Mouse (Mus musculus) olfactory bulb, adult 2 months (tissue): ENCODE data around the gene AI467606.

Experiments
- CTCF ChIP-seq: fragments of 200-500 bp; IDR thresholded peaks from 2 replicates; pipeline ENCODE4 v1.5.1; 2012; ENCODE audit warnings: low read depth, mild to moderate bottlenecking, low read length, moderate library complexity; ENCODE audit not compliant: insufficient read depth
- POLR2A ChIP-seq: fragments of 200-500 bp; IDR thresholded peaks from 2 replicates; pipeline ENCODE4 v1.6.1; 2012; ENCODE audit warnings: mild to moderate bottlenecking, low read depth, low read length, moderate library complexity; ENCODE audit not compliant: insufficient read depth

DNA sequence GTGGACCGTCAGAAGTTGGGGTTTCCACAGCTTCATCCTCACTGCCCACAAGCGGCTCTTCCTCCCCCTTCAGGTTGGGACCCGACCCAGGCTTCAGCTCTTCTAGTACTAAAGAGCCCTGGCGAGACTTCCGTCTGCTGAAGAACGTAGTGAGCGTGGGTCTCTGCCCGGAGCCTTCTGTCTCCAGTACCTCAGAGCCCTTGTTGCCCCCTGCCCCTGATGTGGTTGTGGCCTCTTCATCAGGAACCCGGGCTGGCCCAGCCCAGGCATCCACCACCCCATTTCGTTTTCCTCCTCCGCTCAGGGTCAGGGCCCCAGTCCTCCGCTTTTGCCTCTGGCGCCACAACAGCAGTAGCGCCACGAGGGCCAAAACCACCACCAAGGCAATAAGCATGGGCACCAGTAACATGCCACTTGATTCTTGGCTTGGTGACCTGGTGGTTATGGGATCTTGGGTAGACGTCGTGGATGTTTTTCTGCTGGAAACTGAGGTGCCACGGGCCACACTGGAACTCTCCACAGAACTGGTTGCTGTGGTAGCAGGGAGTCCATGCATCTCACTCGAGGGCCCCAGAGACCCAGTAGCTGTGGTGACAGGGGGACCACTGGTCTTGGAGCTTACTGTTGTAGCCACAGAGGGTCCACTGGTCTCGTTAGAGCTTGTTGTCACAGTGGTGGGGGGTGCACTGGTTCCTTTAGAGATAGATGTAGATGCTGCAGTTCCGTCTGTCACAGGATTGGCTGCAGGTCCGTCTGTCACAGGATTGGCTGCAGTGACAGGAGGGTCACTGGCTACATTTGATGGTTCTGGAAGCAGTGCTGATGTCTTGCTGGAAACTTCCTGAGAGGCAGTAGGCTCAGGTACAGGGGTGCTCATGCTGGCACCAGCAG is 45.3 kb downstream of the AI467606 start:
- TF ChIP-seq CTCF (no peak), POLR2A (no peak)
